Mouse (Mus musculus) erythroid progenitor cell, adult 5-6 weeks (primary cell): ENCODE results near the gene Apon. TPM values are rescaled to one million over a fixed set of nuclear protein-coding genes. Genes with fewer than 3 reads are reported as not detected.

Experiments used
- total RNA-seq, 2 experiments: library from RNA; stranded (forward) in 1 of 2; stranded (reverse) in 1 of 2; fragments of 150-400 nt in 1 of 2; fragments of 186-747, 209-891 nt in 1 of 2; gene quantifications; 2 replicates each; pipeline versions ENCODE4 v1.2.3 to v1.2.4; 2015 to 2017; ENCODE audit warnings: low replicate concordance in 2 of 2

Apon gene
- total RNA-seq, 2 experiments from 2014 or later: 2.9 TPM; not detected in 1

Other genes starting within 250 kb of the Apon start
- not detected in 2 replicates for gene Hsd17b6, start 246.5 kb upstream of the Apon start, total RNA-seq (2015; ENCODE audit: low replicate concordance)
- not detected in 2 replicates for gene Hsd17b6, start 246.5 kb upstream of the Apon start, total RNA-seq (2017; ENCODE audit: low replicate concordance)
- 144 and 177 TPM in 2 replicates for gene Prim1, start 238.9 kb upstream of the Apon start, total RNA-seq (2015; ENCODE audit: low replicate concordance)
- 110 and 170 TPM in 2 replicates for gene Prim1, start 238.9 kb upstream of the Apon start, total RNA-seq (2017; ENCODE audit: low replicate concordance)
- 228 and 341 TPM in 2 replicates for gene Naca, start 218.5 kb upstream of the Apon start, total RNA-seq (2015; ENCODE audit: low replicate concordance)
- gene Naca, start 218.5 kb upstream of the Apon start, total RNA-seq (2017; ENCODE audit: low replicate concordance): 391 and 449 TPM in 2 replicates
- 84.0 and 85.9 TPM in 2 replicates for gene Ptges3, start 195.1 kb upstream of the Apon start, total RNA-seq (2015; ENCODE audit: low replicate concordance)
- 87.1 and 111 TPM in 2 replicates for gene Ptges3, start 195.1 kb upstream of the Apon start, total RNA-seq (2017; ENCODE audit: low replicate concordance)
- gene Atp5b, start 170.8 kb upstream of the Apon start, total RNA-seq (2015; ENCODE audit: low replicate concordance): 755 and 881 TPM in 2 replicates
- gene Atp5b, start 170.8 kb upstream of the Apon start, total RNA-seq (2017; ENCODE audit: low replicate concordance): 598 and 1,019 TPM in 2 replicates
- gene Baz2a, start 162.5 kb upstream of the Apon start, total RNA-seq (2015; ENCODE audit: low replicate concordance): 89.4 and 109 TPM in 2 replicates
- gene Baz2a, start 162.5 kb upstream of the Apon start, total RNA-seq (2017; ENCODE audit: low replicate concordance): 87.9 and 88.6 TPM in 2 replicates
- gene Rbms2, start 73.8 kb upstream of the Apon start, total RNA-seq (2015; ENCODE audit: low replicate concordance): 1.8 and 5.4 TPM in 2 replicates
- gene Rbms2, start 73.8 kb upstream of the Apon start, total RNA-seq (2017; ENCODE audit: low replicate concordance): 7.0 and 7.1 TPM in 2 replicates
- gene Gls2, start 59.6 kb upstream of the Apon start, total RNA-seq (2015; ENCODE audit: low replicate concordance): 12.6 TPM in 1 of 2 replicates, not detected in the other
- not detected in 2 replicates for gene Gls2, start 59.6 kb upstream of the Apon start, total RNA-seq (2017; ENCODE audit: low replicate concordance)
- gene Spryd4, start 42.3 kb upstream of the Apon start, total RNA-seq (2015; ENCODE audit: low replicate concordance): 2.1 and 3.6 TPM in 2 replicates
- gene Spryd4, start 42.3 kb upstream of the Apon start, total RNA-seq (2017; ENCODE audit: low replicate concordance): 1.2 and 3.1 TPM in 2 replicates
- not detected in 2 replicates for gene Mip, start 28.3 kb upstream of the Apon start, total RNA-seq (2015; ENCODE audit: low replicate concordance)
- gene Mip, start 28.3 kb upstream of the Apon start, total RNA-seq (2017; ENCODE audit: low replicate concordance): not detected in 2 replicates
- gene Timeless, start 22.0 kb upstream of the Apon start, total RNA-seq (2015; ENCODE audit: low replicate concordance): 32.1 and 41.1 TPM in 2 replicates
- 43.4 and 53.9 TPM in 2 replicates for gene Timeless, start 22.0 kb upstream of the Apon start, total RNA-seq (2017; ENCODE audit: low replicate concordance)
- not detected in 2 replicates for gene Apof, start 14.6 kb downstream of the Apon start, total RNA-seq (2015; ENCODE audit: low replicate concordance)
- not detected in 2 replicates for gene Apof, start 14.6 kb downstream of the Apon start, total RNA-seq (2017; ENCODE audit: low replicate concordance)
- gene Stat2, start 16.5 kb downstream of the Apon start, total RNA-seq (2015; ENCODE audit: low replicate concordance): 35.6 and 37.5 TPM in 2 replicates
- 30.0 and 40.0 TPM in 2 replicates for gene Stat2, start 16.5 kb downstream of the Apon start, total RNA-seq (2017; ENCODE audit: low replicate concordance)
- not detected in 2 replicates for gene Il23a, start 44.7 kb downstream of the Apon start, total RNA-seq (2015; ENCODE audit: low replicate concordance)
- gene Il23a, start 44.7 kb downstream of the Apon start, total RNA-seq (2017; ENCODE audit: low replicate concordance): 0.39 TPM in 1 of 2 replicates, not detected in the other
- 34.8 and 42.9 TPM in 2 replicates for gene Pan2, start 49.2 kb downstream of the Apon start, total RNA-seq (2015; ENCODE audit: low replicate concordance)
- 27.0 and 27.5 TPM in 2 replicates for gene Pan2, start 49.2 kb downstream of the Apon start, total RNA-seq (2017; ENCODE audit: low replicate concordance)
- gene Cnpy2, start 68.4 kb downstream of the Apon start, total RNA-seq (2015; ENCODE audit: low replicate concordance): 40.7 and 44.4 TPM in 2 replicates
- gene Cnpy2, start 68.4 kb downstream of the Apon start, total RNA-seq (2017; ENCODE audit: low replicate concordance): 29.4 and 38.9 TPM in 2 replicates
- gene Cs, start 83.6 kb downstream of the Apon start, total RNA-seq (2015; ENCODE audit: low replicate concordance): 92.3 and 106 TPM in 2 replicates
- 58.9 and 60.6 TPM in 2 replicates for gene Cs, start 83.6 kb downstream of the Apon start, total RNA-seq (2017; ENCODE audit: low replicate concordance)
- 1.1 and 14.3 TPM in 2 replicates for gene Coq10a, start 114.9 kb downstream of the Apon start, total RNA-seq (2015; ENCODE audit: low replicate concordance)
- gene Coq10a, start 114.9 kb downstream of the Apon start, total RNA-seq (2017; ENCODE audit: low replicate concordance): 2.3 and 3.3 TPM in 2 replicates
- gene Ankrd52, start 123.0 kb downstream of the Apon start, total RNA-seq (2015; ENCODE audit: low replicate concordance): 11.9 and 20.5 TPM in 2 replicates
- gene Ankrd52, start 123.0 kb downstream of the Apon start, total RNA-seq (2017; ENCODE audit: low replicate concordance): 4.4 and 10.2 TPM in 2 replicates
- not detected in 2 replicates for gene Slc39a5, start 147.1 kb downstream of the Apon start, total RNA-seq (2015; ENCODE audit: low replicate concordance)
- not detected in 2 replicates for gene Slc39a5, start 147.1 kb downstream of the Apon start, total RNA-seq (2017; ENCODE audit: low replicate concordance)
- gene Nabp2, start 157.4 kb downstream of the Apon start, total RNA-seq (2015; ENCODE audit: low replicate concordance): 28.5 TPM in 2 replicates
- gene Nabp2, start 157.4 kb downstream of the Apon start, total RNA-seq (2017; ENCODE audit: low replicate concordance): 13.1 and 15.5 TPM in 2 replicates
- gene Rnf41, start 157.6 kb downstream of the Apon start, total RNA-seq (2015; ENCODE audit: low replicate concordance): 3.4 and 11.5 TPM in 2 replicates
- gene Rnf41, start 157.6 kb downstream of the Apon start, total RNA-seq (2017; ENCODE audit: low replicate concordance): 4.0 and 4.4 TPM in 2 replicates
- gene Smarcc2, start 205.2 kb downstream of the Apon start, total RNA-seq (2015; ENCODE audit: low replicate concordance): 70.4 and 112 TPM in 2 replicates
- 101 and 117 TPM in 2 replicates for gene Smarcc2, start 205.2 kb downstream of the Apon start, total RNA-seq (2017; ENCODE audit: low replicate concordance)
- 353 and 444 TPM in 2 replicates for gene Myl6, start 240.0 kb downstream of the Apon start, total RNA-seq (2015; ENCODE audit: low replicate concordance)
- gene Myl6, start 240.0 kb downstream of the Apon start, total RNA-seq (2017; ENCODE audit: low replicate concordance): 506 and 519 TPM in 2 replicates
- gene Myl6b, start 244.6 kb downstream of the Apon start, total RNA-seq (2015; ENCODE audit: low replicate concordance): 4.0 TPM in 1 of 2 replicates, not detected in the other
- 0.51 TPM in 1 of 2 replicates, not detected in the other for gene Myl6b, start 244.6 kb downstream of the Apon start, total RNA-seq (2017; ENCODE audit: low replicate concordance)